Mouse (Mus musculus) ovary, postnatal 10 days (tissue): ENCODE data around the gene Abhd13.

Experiments used
- DNase-seq: peaks from one replicate; pipeline ENCODE4 v3.0.0; 2022; ENCODE audit warnings: low spot score

The Abhd13 gene

GRCm38 (mm10) chr8:9977573-9978314 is at the start of gene Abhd13, which contains the start of gene Lig4:
Gene Abhd13 (plus strand): TSS chr8:9977707.
Gene Lig4 (minus strand): TSS chr8:9977686.
- peak; percentile 98 for DNase-seq

- DNase-seq = no peak
Measured at GRCm38 (mm10) chr8:9929746-9930445, 47.6 kb upstream of the Abhd13 start.

- no peak for DNase-seq
Measured at GRCm38 (mm10) chr8:9932711-9933110, 44.8 kb upstream of the Abhd13 start.

- peak; percentile 1 for DNase-seq
Measured at GRCm38 (mm10) chr8:9934891-9935565, 42.5 kb upstream of the Abhd13 start.

- DNase-seq = no peak
Measured at GRCm38 (mm10) chr8:9935574-9935973, 41.9 kb upstream of the Abhd13 start.

- DNase-seq = no peak
Measured at GRCm38 (mm10) chr8:9949134-9949890, 28.2 kb upstream of the Abhd13 start.

GRCm38 (mm10) chr8:9958338-9958737 is 19.2 kb upstream of the Abhd13 start:
- no peak for DNase-seq

GRCm38 (mm10) chr8:9959919-9960318 is 17.6 kb upstream of the Abhd13 start:
- no peak for DNase-seq

GRCm38 (mm10) chr8:9971866-9972265 is 5.6 kb upstream of the Abhd13 start:
- no peak for DNase-seq

- no peak for DNase-seq
Measured at GRCm38 (mm10) chr8:9975276-9975675, 2.2 kb upstream of the Abhd13 start.

- DNase-seq = peak; percentile 93
Measured at GRCm38 (mm10) chr8:9975898-9976611, 1.5 kb upstream of the Abhd13 start.

GRCm38 (mm10) chr8:9977016-9977415 is 491 bp upstream of the Abhd13 start:
- no peak for DNase-seq

- no peak for DNase-seq
Measured at GRCm38 (mm10) chr8:9978475-9979230, 1.1 kb downstream of the Abhd13 start.

- DNase-seq = no peak
Measured at GRCm38 (mm10) chr8:9979746-9980145, 2.2 kb downstream of the Abhd13 start.

- DNase-seq = no peak
Measured at GRCm38 (mm10) chr8:9980188-9980587, 2.7 kb downstream of the Abhd13 start.

GRCm38 (mm10) chr8:10004115-10004514 is 26.6 kb downstream of the Abhd13 start:
- DNase-seq = no peak

GRCm38 (mm10) chr8:10006156-10006985 is 28.9 kb downstream of the Abhd13 start, which contains the start of gene Tnfsf13b:
Gene Tnfsf13b (plus strand): TSS chr8:10006467.
- DNase-seq = no peak

- peak; percentile 2 for DNase-seq
Measured at GRCm38 (mm10) chr8:10006986-10007659, 29.6 kb downstream of the Abhd13 start.

- DNase-seq = no peak
Measured at GRCm38 (mm10) chr8:10007660-10008028, 30.1 kb downstream of the Abhd13 start.
